Mouse (Mus musculus): ENCODE data around the gene Rhox4g. TPM values are rescaled to one million over a fixed set of nuclear protein-coding genes. Genes with fewer than 3 reads are reported as not detected.
"Not testable (repeated sequence)": the region's sequence is repeated elsewhere in the genome, so short reads cannot be mapped to it uniquely, and the experiment has no call there.

Rhox4g gene
- not detected in 2 replicates for polyA plus RNA-seq (2015; fragmentation: Nextera tagmentation; extraction: Ambion mirVana)

GRCm38 (mm10) chrX:37651227-37651626 is at the start of gene Rhox4g:
Gene Rhox4g, minus strand, starts transcription at chrX:37651327.
- not testable (repeated sequence) for H3K4me1 ChIP-seq (ENCODE audit: control insufficient read depth, low read depth, low read length); H3K27ac ChIP-seq (ENCODE audit: low read length); H3K9me3 ChIP-seq (replicated peaks; ENCODE audit: control insufficient read depth, low read length); H3K4me2 ChIP-seq (ENCODE audit: low read depth, low read length); H3K27me3 ChIP-seq (ENCODE audit: control insufficient read depth, insufficient read depth, low read depth, low read length); ATAC-seq (ENCODE audit: low read depth); H3K9ac ChIP-seq (ENCODE audit: low read depth, low read length); H3K4me3 ChIP-seq (ENCODE audit: low read depth, low read length); H3K36me3 ChIP-seq (ENCODE audit: control insufficient read depth, insufficient read depth)
- 80% methylated on average over 16 of the region's 20 CpGs for WGBS (ENCODE audit: insufficient replicate concordance)

- H3K9ac ChIP-seq (ENCODE audit: low read depth, low read length): no peak overlapping the region
- no peak overlapping the region for H3K4me2 ChIP-seq (ENCODE audit: low read depth, low read length)
Observed at GRCm38 (mm10) chrX:37692261-37692660, 41.1 kb upstream of the Rhox4g start.

GRCm38 (mm10) chrX:37683031-37683715 is 32.0 kb upstream of the Rhox4g start:
- Histone ChIP-seq H3K27me3 (ENCODE audit: control insufficient read depth, insufficient read depth, low read depth, low read length) (no peaks in the 10 kb centered on the region), H3K36me3 (ENCODE audit: control insufficient read depth, insufficient read depth) (no peaks in the 10 kb centered on the region), H3K9ac (ENCODE audit: low read depth, low read length) (no peak overlapping the region), H3K4me1 (ENCODE audit: control insufficient read depth, low read depth, low read length) (no peaks in the 10 kb centered on the region), H3K27ac (ENCODE audit: low read length) (no peak overlapping the region), H3K4me2 (ENCODE audit: low read depth, low read length) (no peak overlapping the region), H3K9me3 (replicated peaks; ENCODE audit: control insufficient read depth, low read length) (no peaks in the 10 kb centered on the region), H3K4me3 (ENCODE audit: low read depth, low read length) (no peak overlapping the region)
- WGBS (ENCODE audit: insufficient replicate concordance): 77% methylated on average over 24 of the region's 24 CpGs
- ATAC-seq (ENCODE audit: low read depth): no peak

More at GRCm38 (mm10) chrX:37692261-37692660, 41.1 kb upstream of the Rhox4g start:
- Histone ChIP-seq H3K4me1 (ENCODE audit: control insufficient read depth, low read depth, low read length) (no peaks in the 10 kb centered on the region), H3K27ac (ENCODE audit: low read length) (no peak overlapping the region), H3K4me3 (ENCODE audit: low read depth, low read length) (no peak overlapping the region), H3K9me3 (replicated peaks; ENCODE audit: control insufficient read depth, low read length) (no peaks in the 10 kb centered on the region), H3K27me3 (ENCODE audit: control insufficient read depth, insufficient read depth, low read depth, low read length) (no peaks in the 10 kb centered on the region), H3K36me3 (ENCODE audit: control insufficient read depth, insufficient read depth) (no peaks in the 10 kb centered on the region)
- WGBS (ENCODE audit: insufficient replicate concordance): 58% methylated on average over 2 of the region's 2 CpGs
- ATAC-seq (ENCODE audit: low read depth): no peak

- H3K27me3 ChIP-seq (ENCODE audit: control insufficient read depth, insufficient read depth, low read depth, low read length); H3K4me2 ChIP-seq (ENCODE audit: low read depth, low read length); H3K27ac ChIP-seq (ENCODE audit: low read length); H3K9me3 ChIP-seq (replicated peaks; ENCODE audit: control insufficient read depth, low read length); ATAC-seq (ENCODE audit: low read depth); H3K4me1 ChIP-seq (ENCODE audit: control insufficient read depth, low read depth, low read length); H3K9ac ChIP-seq (ENCODE audit: low read depth, low read length); H3K4me3 ChIP-seq (ENCODE audit: low read depth, low read length); H3K36me3 ChIP-seq (ENCODE audit: control insufficient read depth, insufficient read depth): not testable (repeated sequence)
- 61% methylated on average over 8 of the region's 8 CpGs for WGBS (ENCODE audit: insufficient replicate concordance)
Observed at GRCm38 (mm10) chrX:37673177-37673576, 22.1 kb upstream of the Rhox4g start, which contains the start of gene Rhox2h. Gene Rhox2h, minus strand, starts transcription at chrX:37673277.

GRCm38 (mm10) chrX:37668664-37669063 is 17.5 kb upstream of the Rhox4g start, which contains the start of gene Rhox3h:
Gene Rhox3h, minus strand, starts transcription at chrX:37668764.
- not testable (repeated sequence) for H3K27me3 ChIP-seq (ENCODE audit: control insufficient read depth, insufficient read depth, low read depth, low read length); H3K9ac ChIP-seq (ENCODE audit: low read depth, low read length); H3K27ac ChIP-seq (ENCODE audit: low read length); H3K4me2 ChIP-seq (ENCODE audit: low read depth, low read length); H3K36me3 ChIP-seq (ENCODE audit: control insufficient read depth, insufficient read depth); ATAC-seq (ENCODE audit: low read depth); H3K4me3 ChIP-seq (ENCODE audit: low read depth, low read length); H3K9me3 ChIP-seq (replicated peaks; ENCODE audit: control insufficient read depth, low read length); H3K4me1 ChIP-seq (ENCODE audit: control insufficient read depth, low read depth, low read length)
- WGBS (ENCODE audit: insufficient replicate concordance): 43% methylated on average over 1 of the region's 3 CpGs

- not testable (repeated sequence) for ATAC-seq (ENCODE audit: low read depth); H3K9ac ChIP-seq (ENCODE audit: low read depth, low read length); H3K4me1 ChIP-seq (ENCODE audit: control insufficient read depth, low read depth, low read length); H3K36me3 ChIP-seq (ENCODE audit: control insufficient read depth, insufficient read depth); H3K4me2 ChIP-seq (ENCODE audit: low read depth, low read length); H3K4me3 ChIP-seq (ENCODE audit: low read depth, low read length); H3K27me3 ChIP-seq (ENCODE audit: control insufficient read depth, insufficient read depth, low read depth, low read length); H3K27ac ChIP-seq (ENCODE audit: low read length); H3K9me3 ChIP-seq (replicated peaks; ENCODE audit: control insufficient read depth, low read length)
- WGBS (ENCODE audit: insufficient replicate concordance): 60% methylated on average over 6 of the region's 6 CpGs
Observed at GRCm38 (mm10) chrX:37643370-37643769, 7.8 kb downstream of the Rhox4g start, which contains the start of gene Rhox2g. Gene Rhox2g, minus strand, starts transcription at chrX:37643470.

- ATAC-seq (ENCODE audit: low read depth); H3K9ac ChIP-seq (ENCODE audit: low read depth, low read length); H3K4me1 ChIP-seq (ENCODE audit: control insufficient read depth, low read depth, low read length); H3K9me3 ChIP-seq (replicated peaks; ENCODE audit: control insufficient read depth, low read length); H3K27ac ChIP-seq (ENCODE audit: low read length); H3K4me3 ChIP-seq (ENCODE audit: low read depth, low read length); H3K36me3 ChIP-seq (ENCODE audit: control insufficient read depth, insufficient read depth); H3K27me3 ChIP-seq (ENCODE audit: control insufficient read depth, insufficient read depth, low read depth, low read length); H3K4me2 ChIP-seq (ENCODE audit: low read depth, low read length): not testable (repeated sequence)
- WGBS (ENCODE audit: insufficient replicate concordance): 72% methylated on average over 2 of the region's 2 CpGs
Observed at GRCm38 (mm10) chrX:37628512-37628911, 22.6 kb downstream of the Rhox4g start, which contains the start of gene Rhox3g. Gene Rhox3g, minus strand, starts transcription at chrX:37628612.

GRCm38 (mm10) chrX:37607604-37608003 is 43.5 kb downstream of the Rhox4g start, which contains the start of gene Rhox4f:
Gene Rhox4f, minus strand, starts transcription at chrX:37607704.
- whole genome bisulfite sequencing (ENCODE audit: insufficient replicate concordance): 81% methylated on average over 15 of the region's 19 CpGs
- not testable (repeated sequence) for H3K9ac ChIP-seq (ENCODE audit: low read depth, low read length); H3K27me3 ChIP-seq (ENCODE audit: control insufficient read depth, insufficient read depth, low read depth, low read length); H3K4me3 ChIP-seq (ENCODE audit: low read depth, low read length); ATAC-seq (ENCODE audit: low read depth); H3K9me3 ChIP-seq (replicated peaks; ENCODE audit: control insufficient read depth, low read length); H3K36me3 ChIP-seq (ENCODE audit: control insufficient read depth, insufficient read depth); H3K4me2 ChIP-seq (ENCODE audit: low read depth, low read length); H3K27ac ChIP-seq (ENCODE audit: low read length); H3K4me1 ChIP-seq (ENCODE audit: control insufficient read depth, low read depth, low read length)
